ENCODE assay signal across 13 mouse cellular contexts in the genomic region with DNA sequence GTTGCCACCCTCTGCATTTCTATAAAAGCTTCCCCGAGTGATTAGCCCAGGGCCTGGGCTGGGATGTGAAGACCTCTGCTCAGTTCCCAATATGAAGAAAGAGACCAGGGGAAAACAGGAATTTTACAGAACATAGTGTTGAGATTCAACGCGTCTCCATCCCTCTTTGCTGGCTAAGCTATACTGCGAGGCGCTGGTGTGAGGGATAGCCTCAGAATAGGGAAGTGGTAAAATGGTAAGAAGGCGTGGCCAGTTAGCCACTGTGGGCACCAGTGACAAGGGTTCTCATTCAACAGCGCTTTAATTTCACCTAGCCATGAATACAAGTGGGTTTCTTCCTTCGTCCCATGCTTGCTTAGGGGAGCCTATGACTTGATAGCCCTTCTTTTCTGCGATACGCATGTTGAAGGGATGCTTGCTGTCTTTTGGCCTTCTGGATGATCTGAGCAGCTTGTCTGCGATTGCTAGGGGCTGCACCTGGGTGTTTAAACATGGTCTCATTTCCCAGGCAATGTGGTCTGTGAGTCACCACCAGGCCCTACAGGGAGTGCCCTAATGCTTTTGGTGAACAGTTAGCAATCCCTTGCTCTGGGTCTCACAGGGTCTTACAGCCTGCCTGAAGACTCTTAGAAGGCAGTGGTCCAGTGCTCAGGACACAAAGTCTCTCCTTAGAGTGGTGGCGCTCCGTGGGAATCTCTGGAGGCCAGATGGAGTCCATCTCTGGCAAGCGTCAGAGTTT.
DNase-seq lines count a peak whose midpoint lies in the region; ATAC-seq and TF ChIP-seq lines count a peak whose summit lies in the region.
"Had no signal": no experiment of that assay in that cellular context is flagged by ENCODE, and none has a peak within 500 bp of the region (broad histone marks: within the 10 kb centered on the region; RNA-seq: fewer than 3 reads in every experiment).

No protein-coding gene starts in this region.

- no peak for TF ChIP-seq CTCF in G1E (IDR thresholded peaks at IDR 0.05; ENCODE audit: low read depth, low read length)
- TF ChIP-seq CTCF in bone marrow macrophage, adult 2 months (IDR thresholded peaks at IDR 0.05; ENCODE audit: low read depth, low read length) = no peak

- peaks cover 11% of the 10 kb centered on the region for H3K4me1 ChIP-seq in G1E (ENCODE audit: insufficient read depth, low read depth, low read length)
- H3K4me1 ChIP-seq in bone marrow macrophage, adult 2 months (ENCODE audit: control insufficient read depth, insufficient read depth, low read length) = peaks cover 41% of the 10 kb centered on the region
- H3K4me1 ChIP-seq in intestine, embryonic 15.5 days (replicated peaks) = peaks cover 6% of the 10 kb centered on the region; the same call in 1 of the 2 replicates
- H3K4me1 ChIP-seq: midbrain, embryonic 12.5 days; neural tube, embryonic 12.5 days had no signal

- no peak overlapping the region for H3K9ac ChIP-seq in intestine, embryonic 15.5 days
- H3K9ac ChIP-seq: heart, embryonic 15.5 days; midbrain, embryonic 12.5 days; neural tube, embryonic 12.5 days had no signal

- H3K27me3 ChIP-seq in G1E (ENCODE audit: insufficient read depth, low read length) = peaks cover 38% of the 10 kb centered on the region
- no peaks in the 10 kb centered on the region for H3K27me3 ChIP-seq in intestine, embryonic 15.5 days (replicated peaks)
- H3K27me3 ChIP-seq: heart, embryonic 15.5 days; midbrain, embryonic 12.5 days; neural tube, embryonic 12.5 days had no signal

- no peak overlapping the region for H3K4me3 ChIP-seq in G1E (ENCODE audit: low read depth, low read length)
- H3K4me3 ChIP-seq in bone marrow macrophage, adult 2 months (ENCODE audit: insufficient read depth, low read length) = no peak overlapping the region
- no peak overlapping the region for H3K4me3 ChIP-seq in intestine, embryonic 15.5 days (replicated peaks)
- H3K4me3 ChIP-seq: erythroblast, embryonic 14.5 days; heart, embryonic 15.5 days; midbrain, embryonic 12.5 days; neural tube, embryonic 12.5 days had no signal

- peak; percentile 22 for DNase-seq in lung, postnatal 14 days
- no peak for DNase-seq in lung, postnatal 10 days
- peak; percentile 2 for DNase-seq in G1E (ENCODE audit: low spot score)
- DNase-seq in kidney, adult 18-20 months = no peak
- DNase-seq: adrenal gland, adult 8-10 months; cerebellum, adult 9-10 months had no signal

- H3K9me3 ChIP-seq in G1E (replicated peaks) = no peaks in the 10 kb centered on the region
- H3K9me3 ChIP-seq in intestine, embryonic 15.5 days = no peaks in the 10 kb centered on the region
- H3K9me3 ChIP-seq: heart, embryonic 15.5 days; midbrain, embryonic 12.5 days; neural tube, embryonic 12.5 days had no signal

- TF ChIP-seq POLR2A in bone marrow macrophage, adult 2 months (IDR thresholded peaks at IDR 0.05; ENCODE audit: borderline replicate concordance, low read depth, low read length) = no peak

- no peaks in the 10 kb centered on the region for H3K36me3 ChIP-seq in G1E (replicated peaks)
- H3K36me3 ChIP-seq in intestine, embryonic 15.5 days = 0 out of 2 replicates have a peak, but pooled peaks cover 4% of the 10 kb centered on the region
- H3K36me3 ChIP-seq: midbrain, embryonic 12.5 days; neural tube, embryonic 12.5 days had no signal

- ATAC-seq in G1E (ENCODE audit: extremely low read depth, insufficient number of reproducible peaks, low FRiP score, poor library complexity, severe bottlenecking) = no peak
- peak; percentile 73 for ATAC-seq in monocyte, adult 5-6 weeks (replicated peaks; ENCODE audit: insufficient number of reproducible peaks, low FRiP score, low TSS enrichment, poor library complexity, severe bottlenecking)
- ATAC-seq in intestine, embryonic 15.5 days = no peak

- H3K4me2 ChIP-seq in intestine, embryonic 15.5 days (replicated peaks) = no peak overlapping the region
- H3K4me2 ChIP-seq: heart, embryonic 15.5 days; midbrain, embryonic 12.5 days; neural tube, embryonic 12.5 days had no signal

- WGBS in intestine, embryonic 15.5 days = 85% methylated on average over 14 of the region's 14 CpGs

- peak overlapping the region; percentile 65 for H3K27ac ChIP-seq in bone marrow macrophage, adult 2 months (ENCODE audit: insufficient read depth, low read depth, low read length)
- no peak overlapping the region for H3K27ac ChIP-seq in intestine, embryonic 15.5 days
- H3K27ac ChIP-seq: heart, embryonic 15.5 days; midbrain, embryonic 12.5 days; neural tube, embryonic 12.5 days had no signal

Comparison
In these comparisons a context has a peak if more than half of its experiments do, and no peak if none do; other contexts are left out.
1. DNase-seq: peak in lung, postnatal 14 days (single experiment) and G1E (single experiment); none in lung, postnatal 10 days (single experiment) and kidney, adult 18-20 months (single experiment).